Mouse (Mus musculus): Measurements from ENCODE around the gene 1700020A23Rik. TPM values are rescaled to one million over a fixed set of nuclear protein-coding genes. Genes with fewer than 3 reads are reported as not detected.

Gene 1700020A23Rik
- polyA plus RNA-seq, 1 experiment from 2014 or later = 0.46 TPM

GRCm38 (mm10) chr2:130414094-130414856 is 9.2 kb downstream of the 1700020A23Rik start:
- peaks cover 3% of the 10 kb centered on the region for H3K36me3 ChIP-seq
- peaks cover 5% of the 10 kb centered on the region for H3K4me1 ChIP-seq (replicated peaks)
- no peak overlapping the region for H3K27ac ChIP-seq
- WGBS = 74% methylated on average over 6 of the region's 6 CpGs
- no peaks in the 10 kb centered on the region for H3K9me3 ChIP-seq
- H3K9ac ChIP-seq (replicated peaks) = no peak overlapping the region
- ATAC-seq = no peak
- no peak overlapping the region for H3K4me3 ChIP-seq (replicated peaks)
- H3K27me3 ChIP-seq = no peaks in the 10 kb centered on the region
- H3K4me2 ChIP-seq (replicated peaks) = no peak overlapping the region

GRCm38 (mm10) chr2:130421781-130422620 is 16.9 kb downstream of the 1700020A23Rik start:
- Histone ChIP-seq H3K4me1 (replicated peaks) (peaks cover 47% of the 10 kb centered on the region), H3K9me3 (no peaks in the 10 kb centered on the region), H3K9ac (replicated peaks) (no peak overlapping the region), H3K4me3 (replicated peaks) (no peak overlapping the region), H3K27me3 (no peaks in the 10 kb centered on the region), H3K4me2 (replicated peaks) (no peak overlapping the region), H3K27ac (no peak overlapping the region), H3K36me3 (peaks cover 10% of the 10 kb centered on the region)
- no peak for ATAC-seq
- 97% methylated on average over 26 of the region's 26 CpGs for WGBS

- WGBS = 16% methylated on average over 49 of the region's 49 CpGs
- H3K27ac ChIP-seq = peak overlapping the region; percentile 90
- H3K27me3 ChIP-seq = no peaks in the 10 kb centered on the region
- H3K4me3 ChIP-seq (replicated peaks) = peak overlapping the region; percentile 74
- H3K4me2 ChIP-seq (replicated peaks) = peak overlapping the region; percentile 71
- ATAC-seq = peak; percentile 82
- H3K9me3 ChIP-seq = no peaks in the 10 kb centered on the region
- peak overlapping the region; percentile 86 for H3K9ac ChIP-seq (replicated peaks)
- H3K36me3 ChIP-seq = peaks cover 10% of the 10 kb centered on the region
- peaks cover 47% of the 10 kb centered on the region for H3K4me1 ChIP-seq (replicated peaks)
Measured at GRCm38 (mm10) chr2:130423397-130424125, 18.5 kb downstream of the 1700020A23Rik start.

GRCm38 (mm10) chr2:130424126-130424853 is 19.2 kb downstream of the 1700020A23Rik start, which contains the start of the genes Vps16 and Pced1a:
Gene Vps16 (plus strand): TSS chr2:130424339.
Gene Pced1a (minus strand): TSS chr2:130424701.
- H3K27ac ChIP-seq = peak within 1 kb of the TSS; percentile 90
- ATAC-seq = peak; percentile 96
- under 1% methylated on average over 58 of the region's 58 CpGs for WGBS
- H3K9me3 ChIP-seq = no peaks in the 10 kb centered on the region
- peaks cover 47% of the 10 kb centered on the region for H3K4me1 ChIP-seq (replicated peaks)
- peaks cover 7% of the 10 kb centered on the region for H3K36me3 ChIP-seq
- H3K27me3 ChIP-seq = no peaks in the 10 kb centered on the region
- H3K4me2 ChIP-seq (replicated peaks) = peak within 1 kb of the TSS; percentile 71
- peak within 1 kb of the TSS; percentile 86 for H3K9ac ChIP-seq (replicated peaks)
- H3K4me3 ChIP-seq (replicated peaks) = peak within 1 kb of the TSS; percentile 74

GRCm38 (mm10) chr2:130425112-130425511 is 20.1 kb downstream of the 1700020A23Rik start:
- Histone ChIP-seq H3K36me3 (no peaks in the 10 kb centered on the region), H3K9ac (replicated peaks) (peak overlapping the region; percentile 86), H3K27ac (no peak overlapping the region), H3K27me3 (no peaks in the 10 kb centered on the region), H3K9me3 (no peaks in the 10 kb centered on the region), H3K4me1 (replicated peaks) (peaks cover 43% of the 10 kb centered on the region), H3K4me3 (replicated peaks) (peak overlapping the region; percentile 74), H3K4me2 (replicated peaks) (peak overlapping the region; percentile 71)
- ATAC-seq = no peak
- WGBS = 45% methylated on average over 5 of the region's 5 CpGs

GRCm38 (mm10) chr2:130429851-130430250 is 24.8 kb downstream of the 1700020A23Rik start:
- 0 out of 2 replicates have a peak overlapping the region, but pooled peaks have one; percentile 15 for H3K9ac ChIP-seq (replicated peaks)
- no peaks in the 10 kb centered on the region for H3K9me3 ChIP-seq
- peaks cover 8% of the 10 kb centered on the region for H3K36me3 ChIP-seq
- H3K4me1 ChIP-seq (replicated peaks) = peaks cover 13% of the 10 kb centered on the region
- ATAC-seq = no peak
- H3K4me2 ChIP-seq (replicated peaks) = no peak overlapping the region
- no peaks in the 10 kb centered on the region for H3K27me3 ChIP-seq
- WGBS = 72% methylated on average over 2 of the region's 2 CpGs
- H3K27ac ChIP-seq = no peak overlapping the region
- no peak overlapping the region for H3K4me3 ChIP-seq (replicated peaks)

GRCm38 (mm10) chr2:130430484-130430883 is 25.4 kb downstream of the 1700020A23Rik start:
- ATAC-seq = no peak
- WGBS = 84% methylated on average over 3 of the region's 3 CpGs
- H3K4me3 ChIP-seq (replicated peaks) = no peak overlapping the region

GRCm38 (mm10) chr2:130432157-130432556 is 27.1 kb downstream of the 1700020A23Rik start:
- Histone ChIP-seq H3K27me3 (no peaks in the 10 kb centered on the region), H3K4me3 (replicated peaks) (no peak overlapping the region), H3K9me3 (no peaks in the 10 kb centered on the region), H3K4me1 (replicated peaks) (no peaks in the 10 kb centered on the region), H3K9ac (replicated peaks) (no peak overlapping the region), H3K4me2 (replicated peaks) (no peak overlapping the region), H3K27ac (no peak overlapping the region), H3K36me3 (peaks cover 9% of the 10 kb centered on the region)
- ATAC-seq = no peak
- WGBS = 93% methylated on average over 3 of the region's 3 CpGs

More at GRCm38 (mm10) chr2:130430484-130430883, 25.4 kb downstream of the 1700020A23Rik start:
- no peaks in the 10 kb centered on the region for H3K9me3 ChIP-seq
- H3K27me3 ChIP-seq = no peaks in the 10 kb centered on the region
- no peak overlapping the region for H3K4me2 ChIP-seq (replicated peaks)
- H3K4me1 ChIP-seq (replicated peaks) = peaks cover 7% of the 10 kb centered on the region
- H3K27ac ChIP-seq = no peak overlapping the region
- H3K36me3 ChIP-seq = peaks cover 8% of the 10 kb centered on the region
- no peak overlapping the region for H3K9ac ChIP-seq (replicated peaks)

- Histone ChIP-seq H3K4me2 (replicated peaks) (no peak overlapping the region), H3K9me3 (no peaks in the 10 kb centered on the region), H3K36me3 (peaks cover 18% of the 10 kb centered on the region), H3K27me3 (no peaks in the 10 kb centered on the region), H3K27ac (no peak overlapping the region), H3K4me1 (replicated peaks) (no peaks in the 10 kb centered on the region), H3K4me3 (replicated peaks) (no peak overlapping the region), H3K9ac (replicated peaks) (no peak overlapping the region)
- 27% methylated on average over 4 of the region's 4 CpGs for WGBS
- peak; percentile 68 for ATAC-seq
Measured at GRCm38 (mm10) chr2:130433152-130433551, 28.1 kb downstream of the 1700020A23Rik start.

GRCm38 (mm10) chr2:130436769-130437168 is 31.7 kb downstream of the 1700020A23Rik start:
- H3K27ac ChIP-seq = no peak overlapping the region
- ATAC-seq = no peak
- no peak overlapping the region for H3K4me3 ChIP-seq (replicated peaks)
- H3K27me3 ChIP-seq = no peaks in the 10 kb centered on the region
- 100% methylated on average over 1 of the region's 1 CpGs for WGBS
- H3K4me1 ChIP-seq (replicated peaks) = no peaks in the 10 kb centered on the region
- H3K9ac ChIP-seq (replicated peaks) = no peak overlapping the region
- peaks cover 48% of the 10 kb centered on the region for H3K36me3 ChIP-seq
- no peaks in the 10 kb centered on the region for H3K9me3 ChIP-seq
- no peak overlapping the region for H3K4me2 ChIP-seq (replicated peaks)

- no peak overlapping the region for H3K9ac ChIP-seq (replicated peaks)
- ATAC-seq = no peak
- 89% methylated on average over 3 of the region's 3 CpGs for WGBS
Measured at GRCm38 (mm10) chr2:130438861-130439260, 33.8 kb downstream of the 1700020A23Rik start.

More at GRCm38 (mm10) chr2:130438861-130439260, 33.8 kb downstream of the 1700020A23Rik start:
- H3K4me1 ChIP-seq (replicated peaks) = no peaks in the 10 kb centered on the region
- no peak overlapping the region for H3K4me3 ChIP-seq (replicated peaks)
- H3K27me3 ChIP-seq = no peaks in the 10 kb centered on the region
- H3K36me3 ChIP-seq = peaks cover 67% of the 10 kb centered on the region
- H3K4me2 ChIP-seq (replicated peaks) = no peak overlapping the region
- H3K9me3 ChIP-seq = no peaks in the 10 kb centered on the region
- no peak overlapping the region for H3K27ac ChIP-seq
